Mouse (Mus musculus) adrenal gland, adult (tissue): ENCODE results near the gene Atp1a4.

ENCODE experiments used
- DNase-seq, 2 experiments: peaks; one replicate each; pipeline ENCODE4 v3.0.0; 2022 to 2023; ENCODE audit warnings: low spot score in 1 of 2; ENCODE audit not compliant: inconsistent age in 2 of 2

Gene Atp1a4

DNA sequence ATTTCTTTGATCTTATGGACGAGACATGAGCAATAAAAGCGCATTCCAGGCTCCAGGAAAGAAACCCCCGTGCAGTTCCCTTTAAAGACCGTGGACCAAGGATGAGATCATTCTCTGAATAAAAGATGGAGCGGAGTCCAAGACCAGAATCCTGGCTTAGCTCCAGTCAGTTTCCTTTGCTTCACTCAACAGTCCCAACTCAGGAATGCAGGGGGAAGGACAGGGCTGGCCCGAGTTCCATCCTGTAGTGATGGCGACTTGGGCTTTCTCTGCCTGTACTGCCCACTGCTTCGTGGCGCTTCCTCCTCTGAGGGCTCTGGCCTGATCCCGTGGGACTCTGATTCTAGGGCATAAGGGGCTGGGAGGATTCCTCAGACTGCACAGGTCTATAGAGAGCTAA lies 37.8 kb downstream of the Atp1a4 start:
- peak; percentile 68 to 87 for DNase-seq

DNA sequence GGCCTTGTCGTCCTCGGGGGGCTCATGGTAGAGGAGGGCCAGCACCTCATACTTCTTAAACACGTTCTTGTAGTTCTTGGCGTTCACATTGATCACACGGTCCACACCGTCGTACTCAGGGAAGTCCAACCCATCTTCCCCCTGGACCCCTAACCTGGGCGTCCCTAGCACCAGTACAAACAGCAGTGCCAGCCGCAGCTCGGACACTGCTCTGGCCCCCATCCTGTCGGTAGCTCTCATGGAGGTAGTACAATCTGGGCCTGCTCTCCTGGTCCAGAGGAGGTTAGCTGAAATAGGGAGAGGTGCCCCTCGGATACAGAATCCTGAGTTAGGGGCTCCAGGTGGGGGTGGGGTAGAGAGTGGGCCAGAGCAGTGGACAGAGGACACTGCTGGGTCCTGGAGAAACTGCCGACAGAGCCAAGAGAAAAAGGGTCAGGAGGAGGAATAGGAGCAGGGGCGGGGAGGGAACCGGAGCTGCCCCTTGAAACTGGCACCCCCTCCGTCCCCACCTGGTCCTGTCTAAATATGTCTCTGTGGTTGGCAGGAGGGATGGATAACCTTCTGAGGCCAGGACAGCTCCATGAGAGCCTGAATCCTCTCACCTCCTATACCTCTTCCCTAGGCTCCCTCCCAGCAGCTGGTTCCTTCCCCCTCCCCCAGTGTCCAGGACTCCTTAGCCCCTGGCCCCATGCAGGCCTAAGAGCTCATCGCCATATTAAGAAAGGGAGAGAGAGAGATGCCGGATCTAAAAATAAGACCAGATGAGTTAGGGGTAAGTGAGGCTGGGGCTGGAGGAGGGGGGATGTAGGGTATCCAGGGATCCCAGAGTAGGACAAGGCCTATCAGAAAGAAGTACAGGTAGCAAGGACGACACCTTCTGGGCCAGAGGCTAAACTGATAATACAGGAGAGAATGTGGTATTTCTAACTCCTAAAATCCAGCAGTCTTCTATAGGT lies 38.5 kb downstream of the Atp1a4 start, which contains the start of gene Casq1:
TSS of gene Casq1 (minus strand) at position 418 of the 956 bp plus-strand sequence.
- peak in 1 of 2 experiments; percentile 49 for DNase-seq

DNA sequence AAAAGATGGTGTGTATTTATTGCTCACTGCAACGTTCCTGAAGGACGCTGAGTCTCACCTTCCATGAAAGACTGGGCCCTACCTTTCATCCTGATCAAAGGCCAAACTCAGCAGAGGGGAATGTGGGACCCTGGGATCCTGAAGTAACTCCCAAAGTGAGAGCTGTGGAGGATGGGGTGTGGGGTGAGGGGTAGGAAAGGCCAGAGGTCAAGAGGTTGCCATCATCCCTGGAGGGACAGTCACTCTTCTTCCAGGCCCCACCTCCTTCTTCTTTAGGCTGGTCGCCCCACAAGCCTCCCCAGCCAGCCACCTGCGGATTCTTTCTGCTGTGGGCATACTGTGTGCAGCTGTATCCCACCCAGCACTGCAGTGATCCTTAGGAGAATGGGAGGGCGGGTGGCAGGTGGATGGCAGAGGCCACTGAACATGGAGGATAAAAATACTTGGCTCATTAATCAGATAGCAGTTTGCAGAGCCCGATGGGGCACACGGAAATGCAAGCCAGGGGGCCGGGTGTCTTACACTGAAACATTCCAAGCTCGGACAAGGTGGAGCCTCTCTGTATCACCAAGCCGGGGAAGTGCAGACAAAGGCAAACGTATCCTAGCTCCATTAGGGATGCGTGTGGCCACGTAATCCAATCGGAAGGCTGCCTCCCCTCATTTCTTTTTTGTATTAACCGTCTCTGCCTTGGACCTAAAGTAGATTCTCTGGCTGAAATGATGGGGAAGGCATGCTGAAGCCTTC lies 39.9 kb downstream of the Atp1a4 start:
- DNase-seq: no peak

DNA sequence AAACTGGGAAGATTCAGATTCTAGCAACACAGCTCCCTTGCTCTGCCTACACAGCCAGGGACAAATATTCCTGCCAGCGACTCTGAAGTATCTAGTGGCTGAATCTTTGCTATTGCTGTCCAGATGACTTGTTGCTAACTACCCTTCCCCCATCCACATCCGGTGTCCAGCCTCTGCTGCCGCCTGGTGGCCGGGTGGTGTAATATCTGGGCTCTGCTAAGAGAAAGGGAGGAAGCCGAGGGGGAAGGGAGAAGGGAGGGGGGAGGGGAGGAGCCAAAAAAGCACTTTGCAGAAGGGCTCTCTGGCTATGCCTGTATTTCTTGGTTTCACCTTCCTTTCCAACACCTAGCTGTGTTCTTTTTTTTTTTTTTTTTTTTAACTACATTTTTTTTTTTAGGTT lies 41.1 kb downstream of the Atp1a4 start:
- peak; percentile 95 to 98 for DNase-seq

DNA sequence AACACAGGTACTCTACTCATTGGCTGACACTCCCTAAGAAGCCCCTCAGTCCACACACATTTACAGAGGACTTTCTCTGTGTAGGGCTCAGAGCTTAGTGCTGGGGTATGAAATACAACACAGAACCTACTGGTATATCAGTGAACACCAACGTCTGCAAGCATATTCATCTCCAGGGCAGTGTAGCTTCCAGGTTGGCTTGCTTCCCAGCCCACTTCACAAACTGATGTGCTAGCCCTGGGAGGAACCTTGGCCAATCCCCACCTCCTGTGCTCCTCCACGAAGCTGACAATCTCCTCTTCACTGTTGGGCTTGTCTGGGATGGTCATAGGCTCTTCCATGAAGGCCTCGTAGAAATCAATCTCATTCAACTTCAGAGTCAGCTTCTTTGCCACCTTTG lies 43.5 kb downstream of the Atp1a4 start:
- no peak for DNase-seq

- no peak for DNase-seq
These were observed 44.4 kb downstream of the Atp1a4 start for GRCm38 (mm10) chr1:172213771-172214170.

DNA sequence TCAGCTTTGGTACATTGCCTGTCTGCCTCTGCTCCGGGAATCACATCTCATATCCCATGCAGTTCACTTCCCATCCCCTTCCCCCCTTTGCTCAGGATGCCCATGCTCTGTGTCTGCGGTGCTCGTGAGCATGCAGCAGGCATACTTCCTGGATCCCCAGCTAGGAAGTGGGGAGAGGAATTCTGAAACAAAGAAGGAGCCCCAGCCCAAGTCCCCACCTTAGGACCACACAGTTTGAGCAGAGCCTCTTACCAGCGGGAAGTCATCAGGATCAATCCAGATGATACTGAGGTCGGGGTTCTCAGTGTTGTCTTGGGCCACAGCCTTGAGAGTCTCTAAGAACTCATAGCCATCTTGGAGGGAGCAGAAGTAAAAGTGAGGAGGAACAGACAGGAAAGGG lies 45.4 kb downstream of the Atp1a4 start:
- DNase-seq: no peak

GRCm38 (mm10) chr1:172207111-172207584 lies 51.1 kb downstream of the Atp1a4 start:
- DNase-seq: no peak

DNA sequence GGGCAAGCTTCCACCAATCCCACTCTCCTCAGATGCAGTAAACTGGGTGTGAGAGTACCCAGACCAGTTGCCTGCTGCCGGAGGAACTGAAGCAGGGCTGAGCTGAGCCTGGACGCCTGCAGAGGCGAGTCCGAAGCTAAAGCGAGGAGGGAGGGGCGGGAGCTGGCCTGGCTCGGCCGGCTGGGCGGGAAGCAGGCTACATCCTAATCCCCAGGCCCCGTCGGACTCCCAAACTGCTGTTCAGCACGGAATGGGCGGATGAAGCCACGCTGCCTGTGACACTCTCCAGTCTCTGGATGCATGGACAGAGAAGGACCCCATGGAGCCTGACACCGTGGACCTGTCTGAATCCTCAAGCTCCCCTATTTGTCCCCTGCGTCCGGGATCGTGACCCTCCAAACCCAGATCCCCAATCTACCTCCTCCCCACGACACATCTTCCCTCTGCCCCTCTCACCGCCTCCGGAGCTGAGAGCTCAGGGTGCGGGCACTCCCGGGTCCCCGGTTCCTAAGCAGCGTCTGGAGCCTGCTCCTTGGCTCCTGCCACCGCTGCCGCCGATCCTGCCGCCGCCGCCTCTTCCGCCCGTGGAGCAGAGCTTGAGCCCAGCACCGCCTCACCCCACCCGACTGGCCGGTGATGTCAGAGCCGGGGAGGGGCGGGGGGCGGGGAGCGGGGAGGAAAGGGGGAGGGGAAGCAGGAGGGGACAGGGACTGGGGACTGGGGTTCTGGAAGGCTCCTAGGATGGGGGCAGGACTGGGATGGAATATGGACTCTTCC lies 51.9 kb downstream of the Atp1a4 start, which contains the start of gene Pea15a:
TSS of gene Pea15a (minus strand) at position 664 of the 777 bp plus-strand sequence.
- DNase-seq: peak; percentile 89 to 94

DNA sequence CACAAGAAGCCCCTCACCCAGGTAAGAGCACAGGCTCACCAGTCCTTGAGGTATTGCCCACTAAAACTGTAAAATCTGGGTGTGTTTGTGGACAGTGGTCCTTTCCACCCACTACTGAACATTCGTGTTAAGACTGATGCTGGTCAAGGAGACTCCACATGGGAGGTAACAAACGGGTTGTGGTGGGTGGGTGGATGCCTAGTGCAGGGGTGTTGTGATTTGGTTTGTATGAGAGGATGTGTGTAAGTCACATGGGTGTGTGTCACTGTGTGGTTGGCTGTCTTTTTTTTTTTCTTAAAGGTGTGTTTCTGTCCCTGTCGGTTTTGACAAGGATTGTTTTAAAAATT lies 52.5 kb downstream of the Atp1a4 start:
- DNase-seq: no peak

DNA sequence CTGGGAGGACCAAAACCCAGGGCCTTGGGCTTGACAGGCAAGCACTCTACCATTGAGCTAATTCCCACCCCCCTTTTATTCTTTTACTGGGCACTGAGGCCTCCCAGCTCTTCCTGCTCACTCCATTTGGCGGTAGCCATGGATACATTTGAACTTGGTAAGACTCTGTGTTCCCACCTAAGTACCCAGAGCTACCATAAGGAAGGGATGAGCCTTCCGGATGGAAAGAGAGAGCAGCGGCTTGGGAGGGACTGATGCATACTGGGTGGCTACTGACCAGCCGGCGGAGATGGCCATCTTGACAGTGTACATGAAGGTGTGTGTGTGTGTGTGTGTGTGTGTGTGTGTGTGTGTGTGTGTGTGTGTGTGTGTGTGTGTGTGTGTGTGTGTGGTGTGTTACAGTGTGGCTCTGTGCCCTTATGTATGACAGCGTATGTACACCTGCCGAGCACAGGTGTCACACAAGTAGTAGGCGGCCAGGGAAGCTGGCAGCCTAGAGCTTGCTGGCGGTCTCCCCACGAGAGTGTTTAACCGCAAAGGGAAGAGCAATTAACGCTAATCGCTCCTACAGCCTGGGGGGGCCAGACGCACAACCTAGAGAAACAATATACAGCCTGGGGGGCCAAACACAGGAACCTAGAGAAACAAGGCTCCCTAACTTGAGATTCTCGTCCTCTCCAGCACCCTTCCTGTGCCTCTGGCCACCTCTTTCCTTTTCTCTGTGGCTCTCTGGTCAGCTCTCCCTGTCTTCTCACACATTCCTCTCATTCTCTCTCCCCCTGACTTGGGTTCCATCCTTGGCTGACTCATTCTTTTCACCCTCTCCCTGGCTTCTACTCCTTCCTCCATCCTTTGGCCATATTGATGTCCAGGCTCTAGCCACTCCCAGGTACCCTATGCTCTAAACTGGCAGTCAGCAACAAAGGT lies 53.1 kb downstream of the Atp1a4 start:
- no peak for DNase-seq

- DNase-seq: peak in 1 of 2 experiments; percentile 46
These were observed 54.0 kb downstream of the Atp1a4 start for GRCm38 (mm10) chr1:172204033-172204813.

DNA sequence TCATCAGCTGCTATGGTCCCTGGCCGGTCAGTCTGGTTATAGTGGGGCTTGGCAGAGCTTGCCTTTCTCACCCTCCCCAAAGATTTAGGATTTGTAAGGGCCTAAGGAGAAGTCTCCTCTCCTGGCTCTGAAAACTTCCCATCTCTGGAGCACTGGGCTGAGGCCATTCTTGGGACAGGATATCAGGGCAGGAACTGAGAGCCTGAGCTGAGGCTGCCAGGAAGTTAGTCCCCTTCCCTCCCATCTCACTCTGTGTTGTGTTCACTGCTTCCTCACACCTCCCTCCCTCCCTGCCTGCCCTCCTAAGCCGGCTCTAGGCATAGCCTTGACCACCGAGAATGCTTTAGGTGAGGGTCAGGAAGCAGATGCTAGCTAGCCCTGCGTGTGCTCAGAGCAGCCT lies 54.6 kb downstream of the Atp1a4 start:
- DNase-seq: peak in 1 of 2 experiments; percentile 64

DNA sequence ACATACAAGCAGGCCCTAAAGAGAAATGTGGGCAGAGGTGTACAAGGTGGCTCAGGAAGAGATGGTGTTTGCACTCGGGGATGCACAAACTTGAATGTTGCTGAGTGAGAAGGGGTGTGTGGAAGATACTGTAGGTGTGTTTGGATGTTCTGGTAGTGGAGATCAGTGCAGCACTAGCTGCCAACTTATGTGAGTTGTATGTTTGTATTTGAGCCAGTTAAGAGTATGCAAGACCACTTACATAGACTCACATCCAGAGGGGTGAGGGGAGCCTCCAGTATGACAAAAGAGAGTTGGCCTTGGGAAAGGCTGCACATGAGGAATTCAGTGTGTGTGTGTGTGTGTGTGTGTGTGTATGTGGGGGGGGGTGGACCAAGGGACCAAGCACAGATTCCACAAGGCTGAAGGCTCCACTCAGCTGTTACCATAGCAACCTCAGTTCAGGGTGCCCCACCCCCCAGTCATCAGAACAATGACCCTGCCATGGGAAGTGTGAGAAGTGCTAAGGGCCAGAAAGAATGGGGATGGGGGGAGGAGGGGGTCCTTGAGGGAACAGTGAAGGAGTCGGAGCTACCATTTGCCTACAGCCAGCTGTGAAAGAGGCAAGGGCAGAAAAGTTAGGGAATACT lies 55.2 kb downstream of the Atp1a4 start:
- DNase-seq: peak in 1 of 2 experiments; percentile 57

DNA sequence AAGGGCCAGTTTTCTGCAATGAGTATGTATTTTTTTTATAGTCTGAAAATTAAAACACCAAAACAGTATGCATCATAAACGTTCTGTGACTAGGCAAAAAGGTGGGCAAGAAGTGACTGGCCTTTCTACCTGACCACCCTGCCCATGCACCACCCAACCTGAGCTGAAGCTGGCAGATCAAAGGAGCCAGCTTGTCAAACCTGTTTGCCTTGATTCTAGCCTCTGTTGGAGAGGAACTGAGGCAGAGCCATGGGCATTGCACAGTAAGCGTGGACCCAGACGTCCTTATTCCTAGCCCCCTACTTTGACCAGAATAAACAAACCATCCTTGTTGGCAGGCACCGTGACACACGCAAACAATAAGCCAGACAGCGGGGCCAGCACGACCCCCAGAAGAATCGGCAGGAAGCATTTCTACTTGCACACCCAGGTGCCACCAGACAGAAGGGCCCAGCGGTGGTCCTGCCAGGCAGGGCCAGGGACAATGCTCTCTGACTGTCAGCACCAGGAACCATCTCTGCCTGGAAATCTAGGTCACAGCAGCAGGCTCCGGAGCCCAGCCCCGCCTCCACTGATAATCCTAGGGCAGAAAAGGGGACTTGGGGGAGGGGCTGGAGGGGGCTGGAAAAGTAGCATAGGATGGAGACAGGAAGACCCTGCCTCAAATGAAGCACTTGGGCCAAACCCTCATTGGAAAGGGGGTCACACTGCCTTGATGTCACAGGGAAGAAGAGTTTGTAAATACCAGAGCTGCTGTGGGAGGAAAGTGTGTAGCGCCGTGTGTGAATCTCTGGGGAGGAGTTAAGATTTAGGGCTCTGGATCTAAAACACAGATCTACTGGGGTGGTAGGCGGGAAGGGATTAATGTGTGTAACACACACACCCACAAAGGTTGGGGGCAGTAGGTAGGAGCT lies 56.0 kb downstream of the Atp1a4 start:
- peak; percentile 39 to 64 for DNase-seq

- peak in 1 of 2 experiments; percentile 42 for DNase-seq
These were observed 57.3 kb downstream of the Atp1a4 start for GRCm38 (mm10) chr1:172200871-172201447.

DNA sequence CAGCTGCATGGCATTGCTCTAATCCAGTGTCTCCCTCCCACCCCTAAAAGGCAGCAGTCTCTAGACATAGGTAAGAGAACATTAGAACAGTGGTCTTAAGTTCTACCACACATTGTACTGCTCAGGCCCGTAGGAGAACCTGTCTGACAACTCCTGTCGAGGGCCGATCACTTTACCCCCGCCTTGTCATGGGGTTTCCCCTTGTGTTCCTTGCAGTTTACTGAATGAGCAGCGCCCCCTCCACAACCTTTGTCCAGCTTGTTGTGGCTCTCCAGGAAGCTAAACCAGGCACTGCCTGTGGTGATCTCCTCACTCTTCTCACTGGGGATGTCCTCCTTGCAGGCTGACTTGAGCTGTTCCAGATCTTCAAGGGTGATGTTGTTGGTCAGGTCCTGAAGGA lies 58.1 kb downstream of the Atp1a4 start:
- DNase-seq: no peak
